Mouse (Mus musculus): ENCODE measurements around the gene Acad10. TPM values are rescaled to one million over a fixed set of nuclear protein-coding genes. Genes with fewer than 3 reads are reported as not detected.
A peak's percentile ranks its signal among the peaks of the same experiment; 100 is the strongest.
"Not testable (repeated sequence)": the region's sequence is repeated elsewhere in the genome, so short reads cannot be mapped to it uniquely, and the experiment has no call there.

The Acad10 gene
- polyA plus RNA-seq, 1 experiment, result not detected

DNA sequence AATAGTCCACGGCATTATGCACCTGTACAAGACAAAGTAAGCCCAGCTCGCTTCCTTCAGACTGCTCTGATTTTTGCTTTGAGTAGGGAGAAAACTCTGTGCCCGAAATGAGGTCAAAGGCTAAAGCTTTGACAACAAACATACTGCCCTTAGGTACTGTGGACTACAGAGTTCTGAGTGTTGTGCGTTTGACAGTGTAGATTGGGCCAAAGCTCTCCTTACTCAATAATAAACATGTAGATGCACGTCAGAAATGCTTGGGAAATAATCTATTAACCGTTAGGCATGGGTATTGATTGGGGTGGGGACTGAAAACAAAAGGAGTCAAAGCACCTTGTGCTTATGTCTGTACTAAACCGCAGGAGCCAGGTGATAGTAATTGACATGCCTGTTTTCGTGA lies 3.1 kb upstream of the Acad10 start:
- 87% methylated on average over 8 of the region's 8 CpGs for WGBS
- H3K4me1 ChIP-seq (ENCODE audit: control insufficient read depth, insufficient read depth, low read length), result peaks cover 10% of the 10 kb centered on the region; the same call in 1 of the 2 replicates
- H3K4me3 ChIP-seq (ENCODE audit: insufficient read depth, low read depth, low read length), result no peak overlapping the region
- H3K27ac ChIP-seq (ENCODE audit: insufficient read depth, low read depth, low read length), result no peak overlapping the region
- TF ChIP-seq POLR2A (IDR thresholded peaks at IDR 0.05; ENCODE audit: insufficient read depth, low read depth, low read length) (no peak), CTCF (IDR thresholded peaks at IDR 0.05; ENCODE audit: insufficient read depth, low read depth, low read length) (no peak)

DNA sequence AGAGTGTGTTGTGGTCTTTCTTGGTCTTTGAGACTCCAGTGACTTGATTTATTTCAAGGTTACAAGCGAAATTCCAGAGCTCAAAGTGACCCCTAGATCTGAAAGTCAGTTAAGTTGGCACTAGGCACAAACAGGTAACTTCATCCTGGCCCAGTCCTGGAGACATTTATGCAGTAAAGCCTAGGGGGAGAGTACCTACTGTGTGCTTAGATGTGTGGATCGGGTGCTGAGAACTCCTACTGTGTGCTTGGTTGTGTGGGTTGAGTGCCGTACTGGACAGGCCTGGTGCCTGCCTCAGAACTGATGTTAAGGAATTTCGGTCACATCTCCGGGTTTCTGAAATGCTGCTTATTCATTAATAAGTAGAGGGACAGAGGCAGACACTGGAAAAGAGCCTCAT lies 1.2 kb upstream of the Acad10 start:
- Histone ChIP-seq H3K4me1 (ENCODE audit: control insufficient read depth, insufficient read depth, low read length) (peaks cover 10% of the 10 kb centered on the region; the same call in 1 of the 2 replicates), H3K27ac (ENCODE audit: insufficient read depth, low read depth, low read length) (no peak overlapping the region), H3K4me3 (ENCODE audit: insufficient read depth, low read depth, low read length) (peak overlapping the region; percentile 85)
- 80% methylated on average over 5 of the region's 5 CpGs for WGBS
- TF ChIP-seq POLR2A (IDR thresholded peaks at IDR 0.05; ENCODE audit: insufficient read depth, low read depth, low read length), result no peak
- TF ChIP-seq CTCF (IDR thresholded peaks at IDR 0.05; ENCODE audit: insufficient read depth, low read depth, low read length), result no peak

DNA sequence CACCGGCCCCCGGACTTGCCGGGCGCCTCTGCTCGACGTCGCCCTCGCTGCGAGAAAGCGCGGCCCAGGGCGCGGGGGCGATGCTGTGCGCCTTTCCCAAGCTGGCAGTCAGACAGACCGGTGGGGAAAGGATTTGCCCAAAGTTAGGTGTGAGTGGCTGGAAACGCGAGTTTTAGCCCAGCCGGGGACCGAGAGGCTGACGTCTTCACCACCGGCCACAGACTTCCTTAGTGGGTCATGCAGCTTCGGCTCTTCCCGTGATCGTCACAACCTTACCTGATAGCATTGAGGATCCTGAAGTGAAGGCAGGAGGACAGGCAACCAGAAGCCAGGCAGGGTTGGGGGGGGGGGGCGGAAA lies 562 bp upstream of the Acad10 start:
- peak overlapping the region; percentile 85 for H3K4me3 ChIP-seq (ENCODE audit: insufficient read depth, low read depth, low read length)
- TF ChIP-seq POLR2A (IDR thresholded peaks at IDR 0.05; ENCODE audit: insufficient read depth, low read depth, low read length) (no peak), CTCF (IDR thresholded peaks at IDR 0.05; ENCODE audit: insufficient read depth, low read depth, low read length) (no peak)
- H3K4me1 ChIP-seq (ENCODE audit: control insufficient read depth, insufficient read depth, low read length), result peaks cover 10% of the 10 kb centered on the region; the same call in 1 of the 2 replicates
- WGBS, result under 1% methylated on average over 26 of the region's 26 CpGs
- no peak overlapping the region for H3K27ac ChIP-seq (ENCODE audit: insufficient read depth, low read depth, low read length)

DNA sequence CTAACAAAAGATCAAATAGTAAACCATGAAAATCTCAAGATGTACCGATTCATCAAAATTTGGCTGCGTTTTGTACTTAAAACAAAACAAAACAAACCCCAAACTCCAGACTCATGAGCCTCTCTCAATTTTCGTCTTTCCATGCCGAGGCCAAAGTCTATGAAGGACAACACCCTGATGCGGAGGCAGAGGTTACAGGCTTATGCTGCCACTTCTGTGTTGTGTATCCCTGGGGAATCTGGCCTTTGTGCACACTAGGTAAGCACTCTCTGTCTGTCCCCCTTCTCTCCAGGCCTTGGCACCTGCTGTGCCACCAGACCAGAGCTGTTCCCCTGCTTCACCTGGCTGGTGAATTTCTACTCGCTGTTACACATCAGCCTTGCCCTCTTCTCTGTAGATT lies 2.7 kb downstream of the Acad10 start:
- H3K4me1 ChIP-seq (ENCODE audit: control insufficient read depth, insufficient read depth, low read length); H3K27ac ChIP-seq (ENCODE audit: insufficient read depth, low read depth, low read length); H3K4me3 ChIP-seq (ENCODE audit: insufficient read depth, low read depth, low read length): not testable (repeated sequence)
- WGBS, result 87% methylated on average over 6 of the region's 6 CpGs

DNA sequence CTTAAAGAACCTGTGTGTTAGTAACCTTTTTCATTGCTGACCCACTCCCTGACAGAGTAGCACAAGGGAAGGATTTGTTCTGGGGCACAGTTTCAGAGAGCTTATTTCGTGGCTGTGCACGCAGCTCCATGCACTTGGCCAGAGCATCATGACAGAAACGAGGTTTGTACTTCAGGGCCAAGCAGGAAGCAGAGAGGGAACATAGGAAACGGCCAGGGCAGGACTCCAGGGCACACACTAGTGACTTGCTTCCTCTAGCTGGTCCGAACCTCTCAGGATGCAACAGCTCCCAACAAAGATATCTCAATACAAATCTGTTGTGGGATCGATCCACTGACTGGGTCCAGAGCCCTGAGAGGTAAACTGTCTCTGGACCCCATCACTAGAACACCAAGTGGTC lies 3.4 kb downstream of the Acad10 start:
- H3K4me1 ChIP-seq (ENCODE audit: control insufficient read depth, insufficient read depth, low read length); H3K27ac ChIP-seq (ENCODE audit: insufficient read depth, low read depth, low read length); H3K4me3 ChIP-seq (ENCODE audit: insufficient read depth, low read depth, low read length): not testable (repeated sequence)
- WGBS, result 78% methylated on average over 6 of the region's 6 CpGs

DNA sequence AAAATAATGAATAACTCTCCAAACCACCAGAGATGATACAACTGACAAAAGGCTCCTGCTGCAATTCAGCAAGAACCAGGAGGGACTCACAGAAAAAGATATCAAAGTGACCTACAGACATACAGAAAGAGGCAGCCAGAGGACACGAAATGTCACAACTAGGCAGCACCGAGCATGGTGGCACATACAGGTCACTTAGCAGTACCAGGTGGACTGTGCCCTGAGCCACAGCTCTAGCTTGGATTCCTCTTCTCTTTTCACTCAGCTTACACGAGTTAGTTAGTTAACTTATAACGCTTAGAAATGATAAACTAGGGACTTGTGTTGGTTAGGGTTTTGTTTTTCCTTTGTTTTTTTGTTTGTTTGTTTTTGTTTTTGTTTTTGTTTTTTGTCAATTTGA lies 5.8 kb downstream of the Acad10 start:
- WGBS, result 87% methylated on average over 4 of the region's 4 CpGs
- no peak for TF ChIP-seq CTCF (IDR thresholded peaks at IDR 0.05; ENCODE audit: insufficient read depth, low read depth, low read length)
- TF ChIP-seq POLR2A (IDR thresholded peaks at IDR 0.05; ENCODE audit: insufficient read depth, low read depth, low read length), result no peak

DNA sequence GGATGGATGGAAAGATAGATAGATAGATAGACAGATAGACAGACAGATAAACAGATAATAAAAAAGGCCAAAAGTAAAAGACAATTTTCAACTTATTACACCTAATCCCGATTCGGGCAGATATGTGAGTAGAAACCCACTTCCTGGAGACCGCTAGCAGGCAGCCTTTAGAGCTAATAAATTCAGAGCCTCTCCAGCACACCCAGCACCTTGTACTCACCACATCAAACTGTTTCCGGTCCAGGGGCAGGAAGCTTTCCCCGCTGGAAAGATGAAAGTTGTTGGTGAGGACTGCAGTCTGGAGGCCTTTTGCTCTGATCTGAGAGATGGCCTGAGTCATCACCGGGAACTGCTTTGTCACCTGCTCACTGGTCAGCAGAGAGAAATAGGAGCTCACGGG lies 11.2 kb downstream of the Acad10 start:
- no peak for TF ChIP-seq CTCF (IDR thresholded peaks at IDR 0.05; ENCODE audit: insufficient read depth, low read depth, low read length)
- TF ChIP-seq POLR2A (IDR thresholded peaks at IDR 0.05; ENCODE audit: insufficient read depth, low read depth, low read length), result no peak
- H3K4me3 ChIP-seq (ENCODE audit: insufficient read depth, low read depth, low read length), result no peak overlapping the region
- 84% methylated on average over 7 of the region's 7 CpGs for WGBS
- H3K4me1 ChIP-seq (ENCODE audit: control insufficient read depth, insufficient read depth, low read length), result no peaks in the 10 kb centered on the region
- H3K27ac ChIP-seq (ENCODE audit: insufficient read depth, low read depth, low read length), result no peak overlapping the region

More for the DNA sequence above, 5.8 kb downstream of the Acad10 start:
- Histone ChIP-seq H3K4me1 (ENCODE audit: control insufficient read depth, insufficient read depth, low read length) (no peaks in the 10 kb centered on the region), H3K4me3 (ENCODE audit: insufficient read depth, low read depth, low read length) (no peak overlapping the region), H3K27ac (ENCODE audit: insufficient read depth, low read depth, low read length) (no peak overlapping the region)

DNA sequence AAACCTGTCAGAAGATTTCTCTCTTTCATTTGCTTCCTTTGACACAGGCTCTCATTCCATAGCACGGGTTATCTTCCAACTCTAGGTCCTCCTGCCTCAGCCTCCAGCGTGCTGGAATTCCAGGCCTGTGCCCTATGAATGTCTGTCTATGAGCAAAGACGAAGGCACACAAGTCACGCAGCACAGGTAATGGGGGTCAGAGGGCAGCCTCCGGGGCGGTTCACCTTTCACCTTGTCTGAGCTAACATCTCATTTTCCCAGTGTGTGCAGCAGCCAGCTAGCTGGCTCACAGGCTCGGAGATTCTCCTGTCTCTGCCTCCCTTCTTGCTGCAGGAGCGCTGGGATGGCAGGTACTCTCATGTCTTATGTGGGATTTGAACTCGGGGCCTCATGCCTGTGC lies 20.7 kb downstream of the Acad10 start:
- TF ChIP-seq POLR2A (IDR thresholded peaks at IDR 0.05; ENCODE audit: insufficient read depth, low read depth, low read length) (no peak), CTCF (IDR thresholded peaks at IDR 0.05; ENCODE audit: insufficient read depth, low read depth, low read length) (no peak)
- Histone ChIP-seq H3K4me1 (ENCODE audit: control insufficient read depth, insufficient read depth, low read length) (no peaks in the 10 kb centered on the region), H3K4me3 (ENCODE audit: insufficient read depth, low read depth, low read length) (no peak overlapping the region), H3K27ac (ENCODE audit: insufficient read depth, low read depth, low read length) (no peak overlapping the region)
- WGBS, result 94% methylated on average over 9 of the region's 9 CpGs

DNA sequence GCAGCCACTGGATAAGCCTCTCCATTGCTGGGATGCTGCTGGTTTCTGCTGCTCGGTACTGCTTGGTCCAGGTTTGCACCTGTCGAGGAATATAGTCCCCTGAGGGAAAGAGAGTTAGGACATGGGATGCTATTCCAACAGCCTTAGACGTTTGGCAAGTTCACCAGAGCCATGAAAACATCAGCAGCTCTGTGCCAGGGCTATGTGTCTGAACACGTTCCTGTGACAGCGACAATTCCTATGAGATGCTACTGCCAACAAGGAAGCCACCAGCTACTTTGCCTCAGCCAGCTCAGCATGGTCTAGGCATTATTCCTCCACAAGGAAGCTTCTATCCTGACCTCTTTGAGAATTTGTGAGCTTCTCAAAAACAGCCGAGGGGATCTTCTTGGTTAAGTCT lies 23.0 kb downstream of the Acad10 start:
- no peak overlapping the region for H3K4me3 ChIP-seq (ENCODE audit: insufficient read depth, low read depth, low read length)
- H3K4me1 ChIP-seq (ENCODE audit: control insufficient read depth, insufficient read depth, low read length), result no peaks in the 10 kb centered on the region
- WGBS, result 88% methylated on average over 6 of the region's 6 CpGs
- TF ChIP-seq CTCF (IDR thresholded peaks at IDR 0.05; ENCODE audit: insufficient read depth, low read depth, low read length), result no peak
- TF ChIP-seq POLR2A (IDR thresholded peaks at IDR 0.05; ENCODE audit: insufficient read depth, low read depth, low read length), result no peak
- no peak overlapping the region for H3K27ac ChIP-seq (ENCODE audit: insufficient read depth, low read depth, low read length)

DNA sequence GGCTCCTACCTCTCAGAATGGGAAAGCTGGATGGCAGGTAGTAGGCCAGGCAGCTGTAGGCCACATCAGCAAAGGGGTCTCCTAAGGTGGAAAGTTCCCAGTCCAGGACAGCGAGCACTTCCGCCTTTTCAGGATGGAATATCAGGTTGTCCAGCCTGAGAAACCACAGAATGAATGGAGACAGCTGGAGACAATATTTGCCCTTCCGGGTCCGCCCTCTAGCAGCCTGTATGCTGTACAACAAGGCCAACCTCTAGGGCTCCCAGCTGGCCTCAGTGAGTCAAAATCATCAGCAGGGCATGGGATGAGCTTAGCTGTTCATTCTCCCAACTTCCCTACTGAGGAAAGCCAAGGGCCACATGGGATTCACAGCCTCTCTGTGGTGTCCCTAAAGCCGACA lies 25.6 kb downstream of the Acad10 start:
- 96% methylated on average over 5 of the region's 5 CpGs for WGBS
- Histone ChIP-seq H3K27ac (ENCODE audit: insufficient read depth, low read depth, low read length) (no peak overlapping the region), H3K4me3 (ENCODE audit: insufficient read depth, low read depth, low read length) (no peak overlapping the region), H3K4me1 (ENCODE audit: control insufficient read depth, insufficient read depth, low read length) (no peaks in the 10 kb centered on the region)
- TF ChIP-seq POLR2A (IDR thresholded peaks at IDR 0.05; ENCODE audit: insufficient read depth, low read depth, low read length) (no peak), CTCF (IDR thresholded peaks at IDR 0.05; ENCODE audit: insufficient read depth, low read depth, low read length) (no peak)

Measured in olfactory bulb, adult 2 months (tissue).